Mouse (Mus musculus): ENCODE measurements around the gene Pcbp3. TPM values are rescaled to one million over a fixed set of nuclear protein-coding genes. Genes with fewer than 3 reads are reported as not detected.

Pcbp3 gene
- total RNA-seq, 2 experiments from 2014 or later: 5.9 to 7.4 TPM

GRCm38 (mm10) chr10:76734979-76735378 lies 226.7 kb downstream of the Pcbp3 start:
- peak; percentile 96 for ATAC-seq (replicated peaks; ENCODE audit: poor library complexity)

GRCm38 (mm10) chr10:76733677-76734068 lies 228.0 kb downstream of the Pcbp3 start:
- ATAC-seq (replicated peaks; ENCODE audit: poor library complexity): no peak

DNA sequence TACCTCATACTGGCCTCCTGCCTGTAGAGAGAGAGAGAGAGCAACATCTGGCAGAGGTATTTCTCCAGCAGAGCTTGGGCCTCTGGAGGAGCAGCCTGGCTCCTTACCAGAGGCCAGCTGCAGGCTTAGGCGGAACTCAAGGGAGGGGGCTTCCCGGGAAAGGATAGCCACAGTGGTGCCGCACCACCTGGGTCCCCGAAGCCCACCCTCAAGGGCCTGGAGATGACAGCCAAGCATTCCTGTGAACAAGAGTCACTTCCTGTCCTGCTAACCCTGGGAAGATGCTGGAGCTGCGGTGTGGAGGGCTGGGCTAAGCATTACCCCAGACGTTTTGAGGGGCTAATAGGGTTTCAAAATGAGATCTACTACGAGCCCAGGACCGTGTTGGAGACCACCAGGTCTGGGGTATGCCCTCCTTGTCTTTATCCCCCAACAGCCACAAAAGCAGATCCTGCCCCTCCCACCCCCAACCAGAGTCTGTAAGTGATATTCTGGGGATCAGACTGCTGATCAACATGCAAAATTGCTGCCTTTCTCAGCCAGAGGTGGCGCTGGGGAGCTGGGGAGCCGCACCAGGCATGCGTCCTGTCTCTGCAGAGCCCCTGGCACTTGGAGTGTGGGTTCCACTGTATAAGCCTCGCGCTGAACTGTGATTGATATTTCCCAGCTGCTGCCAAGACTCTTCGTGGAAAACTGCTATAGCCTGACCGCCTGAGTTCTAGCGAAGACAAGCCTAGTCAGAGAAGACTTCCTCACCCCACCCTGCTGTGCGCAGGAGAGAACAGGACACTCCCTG lies 228.6 kb downstream of the Pcbp3 start:
- ATAC-seq (replicated peaks; ENCODE audit: poor library complexity): peak; percentile 68

- ATAC-seq (replicated peaks; ENCODE audit: poor library complexity): no peak
These were observed 229.3 kb downstream of the Pcbp3 start for GRCm38 (mm10) chr10:76732391-76732790.

GRCm38 (mm10) chr10:76731621-76732239 lies 230.0 kb downstream of the Pcbp3 start:
- no peak for ATAC-seq (replicated peaks; ENCODE audit: poor library complexity)

- ATAC-seq (replicated peaks; ENCODE audit: poor library complexity): no peak
These were observed 231.8 kb downstream of the Pcbp3 start for GRCm38 (mm10) chr10:76729631-76730620.

DNA sequence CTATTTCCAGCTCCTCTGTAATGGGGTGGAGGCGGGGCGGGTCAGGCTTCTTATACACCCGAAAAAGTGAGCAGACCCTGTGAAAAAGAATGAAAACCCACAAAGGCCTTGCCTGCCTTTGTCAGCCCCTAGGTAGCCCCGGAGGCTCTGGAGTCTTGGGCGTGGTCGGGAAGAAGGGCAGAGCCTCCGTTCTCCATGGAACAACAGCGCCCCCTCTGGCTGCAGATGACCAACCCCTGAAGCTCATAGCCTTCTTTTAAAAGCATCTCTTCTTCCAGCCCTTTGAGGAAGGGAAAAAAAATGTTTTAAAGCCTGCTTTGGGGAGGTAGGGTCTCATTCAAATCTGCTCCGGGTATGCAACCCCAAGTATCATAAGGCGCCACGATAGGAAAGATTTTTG lies 233.3 kb downstream of the Pcbp3 start:
- ATAC-seq (replicated peaks; ENCODE audit: poor library complexity): peak; percentile 60; the same call in 1 of the 2 replicates

GRCm38 (mm10) chr10:76727301-76727700 lies 234.4 kb downstream of the Pcbp3 start:
- ATAC-seq (replicated peaks; ENCODE audit: poor library complexity): no peak

DNA sequence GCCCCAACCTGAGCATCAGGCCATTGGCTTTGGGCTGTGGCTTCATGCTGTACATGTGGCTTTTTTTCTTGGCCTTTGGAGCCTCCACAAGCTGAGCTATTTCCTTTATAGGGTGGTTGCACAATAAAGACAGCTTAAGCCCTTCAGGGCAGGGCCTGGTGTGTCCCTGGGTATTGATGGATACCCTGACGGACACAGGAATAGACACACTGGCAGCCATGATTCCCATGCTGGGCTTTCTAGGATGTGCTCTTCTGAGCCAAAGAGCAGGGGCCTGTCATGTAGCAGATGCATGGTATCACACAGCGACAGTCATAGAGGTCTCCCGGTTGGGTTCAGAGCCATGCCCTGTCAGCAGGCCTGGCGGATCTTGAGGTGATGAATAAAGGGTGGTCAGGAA lies 234.8 kb downstream of the Pcbp3 start:
- no peak for ATAC-seq (replicated peaks; ENCODE audit: poor library complexity)

DNA sequence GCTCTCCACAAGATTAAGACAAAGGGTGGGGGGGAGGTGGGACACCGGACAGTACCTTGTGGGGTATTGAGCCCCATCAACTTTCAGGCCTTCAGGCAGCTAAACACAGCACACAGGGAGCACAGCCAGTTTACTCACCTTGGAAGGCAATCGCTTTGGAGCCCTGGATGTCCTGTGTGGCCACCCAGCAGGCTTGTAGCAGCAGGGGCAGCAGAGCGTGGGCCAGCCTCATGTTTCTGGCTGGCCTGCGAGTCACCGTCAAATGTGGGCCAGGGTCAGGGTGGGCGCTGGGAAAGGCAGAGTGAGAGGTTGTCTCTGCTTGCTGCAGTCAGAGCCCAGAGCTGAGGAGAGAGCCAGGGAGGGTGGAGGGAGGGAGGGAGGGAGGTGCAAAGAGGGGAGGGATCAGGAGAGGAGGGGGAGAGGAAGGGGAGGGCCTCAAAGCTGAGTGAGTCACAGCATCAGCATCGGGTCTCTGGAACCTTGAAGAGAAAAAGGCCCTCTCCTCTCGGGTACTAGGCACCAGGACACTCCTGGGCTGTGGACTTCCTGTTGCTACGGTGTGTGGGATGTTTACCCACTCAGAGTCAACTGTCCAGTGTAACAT lies 235.9 kb downstream of the Pcbp3 start, which contains the start of gene Col6a1:
Gene Col6a1, minus strand, starts transcription at position 487 of the 604 bp plus-strand sequence.
- ATAC-seq (replicated peaks; ENCODE audit: poor library complexity): no peak

GRCm38 (mm10) chr10:76725097-76725496 lies 236.6 kb downstream of the Pcbp3 start:
- ATAC-seq (replicated peaks; ENCODE audit: poor library complexity): no peak

DNA sequence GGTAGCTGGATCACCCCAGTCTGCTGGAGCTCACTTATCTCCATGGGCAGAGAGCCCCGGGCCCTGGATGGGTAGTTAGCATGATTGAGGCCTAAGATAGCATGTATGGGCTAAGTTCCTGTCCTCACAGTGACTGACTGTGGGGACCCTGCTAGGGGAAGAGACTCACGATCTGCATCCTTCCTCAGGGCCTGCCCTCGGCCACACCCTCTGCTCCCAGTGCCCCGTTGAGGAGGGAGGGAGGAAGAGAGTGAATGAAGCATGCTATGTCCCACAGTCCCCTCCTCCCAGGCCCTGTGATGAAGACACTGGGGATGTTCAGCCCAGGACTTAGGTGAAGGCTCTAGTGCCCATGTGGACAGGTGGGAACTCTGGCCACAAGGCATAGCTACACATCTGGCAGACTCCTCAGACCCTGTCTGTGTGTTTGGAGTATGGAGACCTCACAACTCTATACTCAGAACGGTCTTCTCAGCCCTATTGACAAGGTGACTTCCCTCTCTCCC lies 237.4 kb downstream of the Pcbp3 start:
- no peak for ATAC-seq (replicated peaks; ENCODE audit: poor library complexity)

- ATAC-seq (replicated peaks; ENCODE audit: poor library complexity): no peak
These were observed 238.8 kb downstream of the Pcbp3 start for GRCm38 (mm10) chr10:76722751-76723450.

DNA sequence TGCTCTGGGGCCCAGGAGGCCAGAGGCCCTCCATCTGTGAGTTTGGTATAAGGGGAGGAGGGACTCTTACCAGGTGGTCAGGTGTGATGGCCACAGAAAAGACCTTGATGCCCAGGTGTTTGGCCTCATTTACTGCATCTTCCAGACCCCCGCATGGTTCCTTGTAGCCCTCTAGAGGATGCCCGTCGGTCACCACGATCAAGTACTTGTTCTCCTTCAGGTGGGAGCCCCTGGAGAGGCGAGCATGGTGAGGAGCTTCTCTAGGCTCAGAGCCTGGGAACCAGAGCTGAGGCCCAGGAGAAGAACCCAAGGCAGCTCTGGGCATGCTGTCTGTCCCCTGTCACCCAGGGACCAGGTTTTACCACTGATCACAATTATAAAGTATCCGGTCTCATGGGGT lies 239.9 kb downstream of the Pcbp3 start:
- ATAC-seq (replicated peaks; ENCODE audit: poor library complexity): no peak

DNA sequence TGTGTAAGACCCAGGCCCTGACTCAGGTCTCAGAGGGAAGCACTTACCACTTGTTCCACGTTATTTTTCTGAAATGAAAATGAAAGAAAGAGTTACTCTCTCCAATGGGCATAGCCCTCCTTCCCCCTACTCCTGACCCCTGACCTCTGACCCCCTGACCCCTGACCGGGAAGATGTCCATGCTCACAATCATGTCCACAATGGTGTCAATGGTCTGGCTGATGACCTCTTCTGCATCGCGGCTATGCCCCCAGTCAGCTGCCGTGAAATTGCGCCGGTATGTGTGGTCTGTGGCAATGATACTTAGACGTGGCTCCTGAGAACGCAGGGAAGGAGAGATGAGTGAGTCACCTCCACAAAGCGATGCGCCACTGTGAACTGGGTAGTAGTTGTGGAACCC lies 240.5 kb downstream of the Pcbp3 start:
- no peak for ATAC-seq (replicated peaks; ENCODE audit: poor library complexity)

GRCm38 (mm10) chr10:76717631-76718030 lies 244.1 kb downstream of the Pcbp3 start:
- ATAC-seq (replicated peaks; ENCODE audit: poor library complexity): no peak

DNA sequence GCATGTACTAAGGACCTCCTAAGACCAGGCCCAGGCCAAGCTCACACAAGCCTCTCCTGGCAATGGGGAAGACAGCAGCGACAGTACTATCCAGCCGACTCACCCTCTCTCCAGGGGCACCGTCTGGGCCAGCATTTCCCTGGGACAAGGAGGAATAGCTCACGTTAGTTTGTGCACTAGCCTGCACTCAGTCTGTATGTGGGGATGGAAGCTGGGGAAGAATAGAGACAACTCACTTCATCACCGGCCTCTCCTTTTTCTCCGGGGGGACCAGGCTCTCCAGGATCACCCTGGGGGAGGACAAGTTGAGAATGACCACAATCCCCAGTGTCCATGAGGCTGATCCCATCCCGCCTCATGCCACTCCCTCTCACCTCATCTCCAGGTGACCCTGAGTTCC lies 244.7 kb downstream of the Pcbp3 start:
- no peak for ATAC-seq (replicated peaks; ENCODE audit: poor library complexity)

- ATAC-seq (replicated peaks; ENCODE audit: poor library complexity): no peak
These were observed 247.4 kb downstream of the Pcbp3 start for GRCm38 (mm10) chr10:76714303-76714702.

- no peak for ATAC-seq (replicated peaks; ENCODE audit: poor library complexity)
These were observed 249.2 kb downstream of the Pcbp3 start for GRCm38 (mm10) chr10:76712500-76712899.
